Mouse (Mus musculus) cerebellum, postnatal 14 days (tissue): ENCODE measurements around the gene Rpl5.
"Not testable (repeated sequence)": the region's sequence is repeated elsewhere in the genome, so short reads cannot be mapped to it uniquely, and the experiment has no call there.

Experiments used
- DNase-seq, 2 experiments: peaks; one replicate each; pipeline ENCODE4 v3.0.0; 2021; ENCODE audit warnings: mixed read lengths in 2 of 2

The Rpl5 gene

DNA sequence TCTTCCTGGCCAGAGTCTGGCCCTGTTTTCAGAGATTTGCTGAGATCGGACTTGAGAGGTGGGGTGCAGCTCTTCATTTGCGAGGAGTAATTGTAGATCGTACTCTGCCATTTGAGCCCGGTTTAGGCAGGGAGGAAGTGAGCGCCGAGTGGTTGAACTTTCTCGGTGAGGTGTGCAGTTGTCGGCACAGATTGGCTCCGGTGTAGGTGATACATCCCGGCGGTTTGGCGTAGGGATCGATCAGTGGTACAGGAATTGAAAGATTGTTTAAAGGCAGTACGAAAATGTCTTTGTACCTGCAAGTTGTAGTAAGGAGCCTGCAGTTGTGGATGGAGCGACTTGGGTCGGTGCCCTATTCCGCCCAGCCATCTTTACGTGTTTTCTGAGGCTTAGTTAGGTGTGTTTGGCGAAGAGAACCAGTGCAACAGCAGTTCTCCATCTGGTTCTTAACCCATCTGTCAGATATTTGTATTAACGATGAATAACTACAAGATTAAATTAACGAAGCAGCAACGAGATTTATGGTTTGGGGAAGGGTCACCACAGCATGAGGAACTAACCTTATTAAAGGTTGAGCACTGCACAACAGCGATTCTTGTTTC is 813 bp downstream of the Rpl5 start:
- peak in 1 of 2 experiments; percentile 47 for DNase-seq

GRCm38 (mm10) chr5:107904325-107904724 is 4.0 kb downstream of the Rpl5 start:
- DNase-seq: no peak

- DNase-seq: no peak
These were observed 8.3 kb downstream of the Rpl5 start for GRCm38 (mm10) chr5:107908514-107909110.

- DNase-seq: no peak
These were observed 9.4 kb downstream of the Rpl5 start for GRCm38 (mm10) chr5:107909668-107910067.

- no peak for DNase-seq
These were observed 9.8 kb downstream of the Rpl5 start for GRCm38 (mm10) chr5:107910084-107910616.

DNA sequence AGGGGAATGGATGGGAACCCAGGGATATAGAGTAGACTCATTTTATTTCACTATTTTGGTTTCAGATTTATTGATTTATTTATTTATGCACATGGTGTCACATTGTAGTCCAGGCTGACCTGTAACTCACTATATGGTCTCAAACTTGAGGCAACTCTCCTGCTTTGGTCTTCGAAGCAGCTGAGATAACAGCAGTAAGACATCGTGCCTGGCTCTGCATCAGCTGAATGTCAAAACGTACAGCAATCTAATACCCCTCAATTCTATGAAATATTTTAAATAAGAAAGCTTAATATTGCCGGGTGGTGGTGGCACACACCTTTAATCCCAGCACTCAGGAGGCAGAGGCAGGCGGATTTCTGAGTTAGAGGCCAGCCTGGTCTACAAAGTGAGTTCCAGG is 10.7 kb downstream of the Rpl5 start:
- DNase-seq: no peak

- DNase-seq: no peak
These were observed 15.0 kb downstream of the Rpl5 start for GRCm38 (mm10) chr5:107915280-107915679.

GRCm38 (mm10) chr5:107921400-107922252 is 21.3 kb downstream of the Rpl5 start:
- DNase-seq: peak; percentile 74 to 79

DNA sequence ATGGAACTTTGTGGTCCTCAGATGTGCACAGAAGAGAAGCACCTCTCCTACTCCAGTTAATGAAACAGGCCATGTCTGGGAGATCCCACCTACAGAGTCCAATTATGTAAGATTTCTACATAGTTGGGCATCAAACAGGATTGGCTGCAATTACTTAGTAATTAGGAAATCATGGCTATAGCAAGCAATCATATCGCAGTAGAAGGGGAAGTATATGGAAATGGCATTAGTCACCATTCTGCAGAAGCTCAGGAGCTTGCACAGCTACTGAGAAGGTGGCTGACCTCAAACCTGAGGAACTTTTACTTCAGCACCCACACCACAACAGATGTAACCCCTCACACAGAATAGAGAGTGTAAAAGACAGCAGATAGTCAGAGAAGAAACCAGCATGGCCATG is 22.5 kb downstream of the Rpl5 start:
- DNase-seq: no peak

DNA sequence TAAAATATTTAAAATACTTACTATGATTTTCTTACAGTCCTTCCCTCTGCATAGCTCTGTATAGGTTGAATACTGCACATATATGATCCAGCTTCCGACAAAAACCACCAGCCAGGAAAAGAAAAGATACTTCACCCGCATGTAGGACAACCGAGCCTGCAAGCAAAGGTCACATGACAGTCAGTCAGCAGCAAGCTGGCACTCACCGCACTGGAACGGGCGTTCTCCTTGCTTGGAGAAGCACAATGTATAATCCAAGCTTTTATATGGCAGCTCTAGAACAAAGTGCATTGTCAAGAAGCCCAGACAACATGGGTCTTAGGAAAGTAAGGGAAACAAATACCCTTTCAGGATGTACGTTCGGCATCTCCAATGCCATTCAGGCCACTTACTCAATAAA is 24.3 kb downstream of the Rpl5 start:
- peak; percentile 55 to 64 for DNase-seq

DNA sequence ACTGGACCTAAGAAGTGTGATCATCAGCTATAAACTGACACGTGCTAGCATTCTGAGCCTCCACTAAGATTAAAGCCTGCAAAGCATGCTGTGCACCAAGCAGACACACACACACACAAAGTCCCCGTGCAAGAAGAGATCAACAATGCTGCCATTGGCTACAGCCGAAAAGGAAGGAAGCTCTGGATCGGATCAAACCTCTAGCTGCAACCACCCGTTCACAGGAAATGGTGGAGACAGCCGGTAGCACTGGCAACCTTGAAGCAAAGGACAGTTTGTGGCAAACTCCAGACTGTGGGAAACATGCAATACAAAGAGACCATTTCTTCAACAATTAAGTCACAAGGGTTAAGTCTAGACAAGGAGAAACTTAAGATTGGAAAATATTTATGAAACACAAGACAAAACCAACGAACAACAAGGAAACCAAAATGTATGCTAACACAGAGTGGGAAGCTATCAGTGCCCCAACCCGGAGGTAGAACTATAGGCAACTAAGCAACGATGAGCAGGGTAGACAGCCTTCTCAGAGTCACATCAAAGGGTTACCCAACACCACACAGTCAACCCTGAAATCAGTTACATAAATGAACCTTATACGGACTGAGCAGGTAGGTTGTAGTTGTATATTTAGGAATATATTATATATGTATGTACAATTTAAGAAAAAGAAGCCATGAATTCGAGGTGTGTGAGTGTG is 26.4 kb downstream of the Rpl5 start:
- DNase-seq: no peak

DNA sequence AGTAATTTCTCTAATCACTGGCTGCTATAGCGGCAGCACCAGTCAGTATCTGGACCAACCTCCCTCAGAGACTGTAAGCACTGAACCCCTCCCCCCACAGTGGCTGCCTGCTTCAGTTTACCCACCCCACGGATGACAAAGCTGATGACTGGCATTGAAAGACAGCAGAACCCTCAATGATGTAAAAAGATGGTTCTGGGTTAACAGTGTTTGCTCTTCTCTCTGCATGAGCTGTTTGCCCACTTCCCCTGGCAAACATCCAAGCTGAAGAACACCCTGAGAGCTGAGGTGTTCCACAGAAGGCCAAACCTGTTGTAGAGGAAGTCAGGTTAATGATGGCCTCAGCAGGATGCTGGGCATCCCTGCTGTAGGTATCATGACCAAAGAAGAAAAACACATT is 32.3 kb downstream of the Rpl5 start:
- DNase-seq: peak; percentile 71 to 81

DNA sequence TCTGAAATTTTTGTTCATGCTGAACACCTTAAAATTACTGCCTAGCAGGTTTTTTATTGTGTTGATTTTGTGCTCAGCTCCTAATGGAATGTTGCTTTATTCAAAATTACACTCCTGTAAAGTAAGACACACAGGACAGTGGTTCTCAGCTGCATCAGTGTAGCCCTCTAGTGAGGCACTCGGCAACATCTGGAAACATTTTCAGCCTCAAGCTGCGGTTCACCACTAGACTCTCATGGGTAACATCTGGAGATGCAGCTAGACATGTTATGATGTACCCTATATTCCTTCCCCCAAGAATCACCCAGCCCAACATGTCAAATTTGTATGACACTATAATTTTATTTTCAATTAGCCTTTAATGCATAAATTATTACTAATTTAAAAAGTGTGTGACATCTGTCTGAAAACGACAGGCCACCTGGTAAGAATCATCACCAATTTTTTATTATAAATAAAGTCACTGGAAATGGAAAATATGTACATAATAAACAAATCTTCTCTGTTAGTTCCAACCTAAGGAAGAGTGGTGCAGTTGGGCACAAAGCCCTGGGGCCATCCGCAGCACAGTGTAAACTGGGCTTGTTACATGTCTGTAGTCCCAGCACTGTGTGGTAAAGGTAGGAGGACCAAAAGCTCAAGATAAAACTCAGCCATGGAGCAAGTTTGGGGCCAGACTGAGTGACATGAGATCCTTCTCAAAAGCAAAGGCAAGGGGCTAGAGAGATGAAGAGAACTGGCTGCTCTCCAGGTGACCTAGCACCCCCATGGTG is 33.1 kb downstream of the Rpl5 start:
- DNase-seq: peak in 1 of 2 experiments; percentile 20

- DNase-seq: no peak
These were observed 34.7 kb downstream of the Rpl5 start for GRCm38 (mm10) chr5:107934770-107935543.

DNA sequence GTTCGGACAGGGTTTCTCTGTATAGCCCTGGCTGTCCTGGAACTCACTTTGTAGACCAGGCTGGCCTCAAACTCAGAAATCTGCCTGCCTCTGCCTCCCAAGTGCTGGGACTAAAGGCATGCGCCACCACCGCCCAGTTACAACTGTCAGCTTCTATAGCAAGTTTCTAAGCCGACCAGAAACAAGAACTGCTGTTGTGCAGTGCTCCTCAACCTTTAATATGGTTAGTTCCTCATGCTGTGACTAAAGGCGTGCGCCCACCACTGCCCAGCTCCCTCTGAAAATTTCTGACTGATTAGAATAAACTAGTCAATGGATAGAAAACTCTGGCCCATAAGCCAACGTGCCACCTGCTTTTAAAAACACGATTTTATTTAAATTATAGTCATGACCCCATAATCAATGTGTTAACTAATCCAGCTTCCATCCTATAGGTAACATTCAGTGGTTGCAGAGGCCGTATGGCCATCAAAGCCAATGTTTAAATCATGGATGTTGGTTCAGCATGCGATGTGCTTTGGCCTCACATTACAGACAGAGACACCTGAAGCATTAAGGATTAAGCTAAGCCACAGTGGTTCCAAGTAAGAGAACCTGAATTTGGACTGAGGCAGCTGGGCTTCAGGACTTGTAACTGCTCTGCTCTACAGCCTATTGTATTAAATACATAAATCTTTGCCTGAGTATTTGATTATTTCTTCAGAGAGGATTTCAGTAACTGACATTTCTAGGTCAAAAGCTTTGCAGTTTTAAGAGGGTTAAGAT is 36.5 kb downstream of the Rpl5 start:
- no peak for DNase-seq

DNA sequence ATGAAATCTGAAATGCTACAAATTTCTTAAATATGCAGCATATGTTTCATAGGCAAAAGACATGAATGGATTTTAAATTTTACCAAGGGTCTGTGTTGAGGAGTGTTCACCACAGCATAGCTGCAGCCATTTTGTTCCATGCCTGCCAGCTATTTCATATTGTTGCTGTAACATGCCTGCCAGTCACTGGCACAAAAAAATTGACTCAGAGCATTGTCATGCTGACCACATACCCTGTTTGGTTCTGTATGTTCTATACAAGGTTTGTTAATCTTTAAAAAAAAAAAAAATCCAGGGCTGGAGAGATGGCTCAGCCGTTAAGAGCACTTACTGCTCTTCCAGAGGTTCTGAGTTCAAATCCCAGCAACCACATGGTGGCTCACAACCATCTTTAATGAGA is 38.2 kb downstream of the Rpl5 start:
- not testable (repeated sequence) for DNase-seq

DNA sequence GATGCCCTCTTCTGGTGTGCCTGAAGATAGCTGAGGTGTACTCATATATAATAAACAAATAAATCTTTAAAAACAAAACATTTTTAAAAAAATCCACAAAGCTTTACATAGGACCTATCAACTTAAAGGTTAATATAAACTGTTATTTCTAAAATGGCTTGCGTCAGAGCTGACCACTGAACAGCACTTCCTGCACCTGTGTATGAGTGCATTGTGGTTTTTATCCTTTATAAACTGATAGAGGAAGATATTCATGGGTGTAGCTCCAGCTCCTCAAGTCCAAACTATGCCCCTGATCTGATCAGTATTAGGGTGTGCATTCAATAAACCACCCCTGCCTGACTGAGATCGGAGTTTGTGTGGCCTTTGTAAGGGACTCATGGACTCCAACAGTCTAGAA is 38.6 kb downstream of the Rpl5 start:
- DNase-seq: no peak

DNA sequence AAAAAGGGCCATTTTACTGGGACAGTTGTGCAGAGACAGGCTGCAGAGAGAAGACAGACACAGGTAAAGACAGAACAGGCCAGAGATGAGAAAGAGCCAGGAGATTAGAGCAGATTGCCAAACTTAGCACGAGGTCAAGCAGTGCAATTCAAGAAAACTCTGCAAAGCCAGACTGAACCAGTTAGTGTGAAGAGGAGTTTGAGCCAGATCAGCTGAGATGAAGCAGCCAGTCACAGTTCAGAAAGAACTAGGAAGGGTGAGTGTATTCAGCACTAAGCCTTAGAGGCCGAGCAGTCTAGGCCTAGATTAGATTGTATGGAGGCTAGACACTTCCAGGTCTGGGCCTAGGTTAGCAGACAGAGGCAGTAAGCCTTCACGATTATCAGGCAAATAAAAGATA is 39.4 kb downstream of the Rpl5 start:
- no peak for DNase-seq

GRCm38 (mm10) chr5:107941222-107941621 is 40.9 kb downstream of the Rpl5 start:
- no peak for DNase-seq

- no peak for DNase-seq
These were observed 42.6 kb downstream of the Rpl5 start for GRCm38 (mm10) chr5:107942941-107943340.

GRCm38 (mm10) chr5:107943526-107943925 is 43.2 kb downstream of the Rpl5 start:
- DNase-seq: no peak
